Mouse (Mus musculus): ENCODE results near the gene Myrip.

DNA sequence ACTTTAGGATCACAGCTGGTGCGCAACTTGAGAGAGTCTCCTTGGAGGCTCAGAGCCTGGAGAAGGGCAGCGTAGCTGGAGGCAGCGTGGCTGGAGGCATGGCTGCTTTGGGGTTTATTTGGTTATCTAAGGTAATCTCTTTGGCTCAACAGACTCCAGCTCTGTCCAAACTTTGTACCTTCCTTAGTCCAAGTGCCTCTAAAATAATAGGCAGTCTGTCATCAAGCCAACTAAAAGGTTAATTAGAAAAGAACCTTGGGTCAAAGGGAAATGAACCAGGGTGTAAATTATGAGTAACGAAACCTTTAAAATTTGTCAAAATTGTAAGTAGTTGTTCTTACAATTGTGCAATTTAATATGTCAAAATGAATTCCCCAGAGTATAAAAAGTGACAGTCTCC is 51.7 kb downstream of the Myrip start:
- TF ChIP-seq CTCF (conservative IDR thresholded peaks at IDR 0.05; ENCODE audit: insufficient read depth, insufficient read length, low read depth, low read length), result no peak
- no peak for TF ChIP-seq POLR2A (IDR thresholded peaks at IDR 0.05; ENCODE audit: low read depth, low read length)
